Mouse (Mus musculus): Measurements from ENCODE around the gene Ctnnbip1. TPM values are rescaled to one million over a fixed set of nuclear protein-coding genes. Genes with fewer than 3 reads are reported as not detected.

The Ctnnbip1 gene
- polyA plus RNA-seq, 1 experiment from 2014 or later: 64.8 TPM

GRCm38 (mm10) chr4:149499790-149500189 is 18.2 kb upstream of the Ctnnbip1 start:
- 80% methylated on average over 5 of the region's 5 CpGs for WGBS
- no peaks in the 10 kb centered on the region for H3K4me1 ChIP-seq
- no peak overlapping the region for H3K27ac ChIP-seq
- no peaks in the 10 kb centered on the region for H3K27me3 ChIP-seq
- no peak overlapping the region for H3K9ac ChIP-seq
- H3K4me2 ChIP-seq: no peak overlapping the region
- no peaks in the 10 kb centered on the region for H3K9me3 ChIP-seq (replicated peaks)
- peaks cover 71% of the 10 kb centered on the region for H3K36me3 ChIP-seq
- H3K4me3 ChIP-seq (replicated peaks): no peak overlapping the region
- no peak for ATAC-seq (replicated peaks; ENCODE audit: low FRiP score)

DNA sequence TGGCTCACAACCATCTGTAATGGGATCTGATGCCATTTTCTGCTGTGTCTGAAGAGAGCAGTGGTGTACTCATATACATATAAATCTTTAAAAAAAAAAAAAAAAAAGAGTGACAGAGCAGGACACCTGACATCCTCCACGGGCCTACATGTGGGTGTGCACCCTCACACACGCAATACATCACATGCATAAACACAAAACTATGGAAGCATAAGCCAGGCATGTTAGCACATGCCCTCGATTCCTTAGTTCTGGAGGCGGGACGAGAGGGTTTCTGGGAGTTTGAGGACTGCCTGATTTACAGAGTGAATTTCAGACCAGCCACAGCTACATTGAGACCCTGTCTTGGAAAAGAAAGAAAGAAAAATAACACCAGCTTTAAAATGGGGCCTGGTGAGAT is 13.7 kb upstream of the Ctnnbip1 start:
- Histone ChIP-seq H3K4me2 (no peak overlapping the region), H3K27me3 (no peaks in the 10 kb centered on the region), H3K36me3 (peaks cover 32% of the 10 kb centered on the region), H3K4me3 (replicated peaks) (no peak overlapping the region), H3K27ac (no peak overlapping the region), H3K9me3 (replicated peaks) (no peaks in the 10 kb centered on the region), H3K4me1 (no peaks in the 10 kb centered on the region), H3K9ac (no peak overlapping the region)
- ATAC-seq (replicated peaks; ENCODE audit: low FRiP score): no peak
- 79% methylated on average over 5 of the region's 5 CpGs for WGBS

DNA sequence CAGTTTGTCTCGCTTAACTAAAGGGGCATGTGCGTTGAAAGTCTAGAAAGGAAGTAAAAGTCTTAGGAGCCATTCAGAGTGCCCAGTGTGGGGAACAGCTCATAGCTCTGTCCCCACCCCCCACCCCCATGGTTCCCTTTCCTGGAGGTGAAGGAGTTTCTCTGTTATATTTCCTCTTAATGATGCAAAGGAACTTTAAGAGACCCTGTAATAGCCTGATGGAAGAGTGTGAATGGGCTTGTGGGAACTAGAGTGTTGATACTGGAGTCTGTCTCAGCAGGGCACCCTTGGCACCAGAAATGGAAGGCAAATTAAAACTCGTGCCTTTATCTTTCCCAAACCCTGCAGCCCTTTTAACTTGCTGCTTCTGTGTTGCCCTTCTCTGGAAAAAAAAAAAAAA is 13.2 kb upstream of the Ctnnbip1 start:
- H3K9ac ChIP-seq: no peak overlapping the region
- H3K4me3 ChIP-seq (replicated peaks): no peak overlapping the region
- H3K4me2 ChIP-seq: no peak overlapping the region
- H3K9me3 ChIP-seq (replicated peaks): no peaks in the 10 kb centered on the region
- no peak for ATAC-seq (replicated peaks; ENCODE audit: low FRiP score)
- H3K36me3 ChIP-seq: peaks cover 29% of the 10 kb centered on the region
- no peaks in the 10 kb centered on the region for H3K27me3 ChIP-seq
- H3K27ac ChIP-seq: no peak overlapping the region
- H3K4me1 ChIP-seq: no peaks in the 10 kb centered on the region
- 39% methylated on average over 3 of the region's 3 CpGs for WGBS

DNA sequence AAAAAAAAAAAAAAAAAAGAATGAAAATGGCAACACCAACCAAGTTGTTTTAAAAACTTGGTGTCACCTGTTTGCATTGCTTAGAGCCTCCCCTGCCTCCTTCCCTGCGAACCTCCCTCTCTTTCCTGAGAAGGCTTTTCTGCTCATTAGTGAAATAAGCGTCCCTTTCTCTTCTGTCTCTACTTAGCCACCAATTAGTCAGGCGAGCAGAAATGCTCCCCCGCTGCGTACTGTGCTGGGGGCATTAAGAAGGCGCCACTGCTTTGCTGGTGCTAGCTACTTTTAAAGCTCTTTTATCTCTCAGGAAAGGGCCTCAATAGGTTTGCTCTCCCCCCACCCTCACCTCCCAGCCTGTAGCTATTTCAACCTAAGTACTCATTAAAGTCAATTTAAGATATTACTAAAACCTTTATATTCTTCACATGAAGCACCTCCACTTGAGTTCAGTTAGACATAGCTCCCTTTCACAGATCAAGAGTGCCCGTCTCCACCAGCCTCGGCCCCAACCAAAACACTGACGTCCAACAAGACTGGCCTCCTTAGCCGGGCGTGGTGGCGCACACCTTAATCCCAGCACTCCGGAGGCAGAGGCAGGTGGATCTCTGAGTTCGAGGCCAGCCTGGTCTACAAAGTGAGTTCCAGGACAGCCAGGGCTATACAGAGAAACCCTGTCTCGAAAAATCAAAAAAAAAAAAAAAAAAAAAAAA is 12.6 kb upstream of the Ctnnbip1 start:
- Histone ChIP-seq H3K9me3 (replicated peaks) (no peaks in the 10 kb centered on the region), H3K4me2 (no peak overlapping the region), H3K27me3 (no peaks in the 10 kb centered on the region), H3K27ac (no peak overlapping the region), H3K4me1 (no peaks in the 10 kb centered on the region), H3K9ac (no peak overlapping the region), H3K4me3 (replicated peaks) (no peak overlapping the region), H3K36me3 (peaks cover 23% of the 10 kb centered on the region)
- ATAC-seq (replicated peaks; ENCODE audit: low FRiP score): no peak
- 70% methylated on average over 15 of the region's 15 CpGs for WGBS

DNA sequence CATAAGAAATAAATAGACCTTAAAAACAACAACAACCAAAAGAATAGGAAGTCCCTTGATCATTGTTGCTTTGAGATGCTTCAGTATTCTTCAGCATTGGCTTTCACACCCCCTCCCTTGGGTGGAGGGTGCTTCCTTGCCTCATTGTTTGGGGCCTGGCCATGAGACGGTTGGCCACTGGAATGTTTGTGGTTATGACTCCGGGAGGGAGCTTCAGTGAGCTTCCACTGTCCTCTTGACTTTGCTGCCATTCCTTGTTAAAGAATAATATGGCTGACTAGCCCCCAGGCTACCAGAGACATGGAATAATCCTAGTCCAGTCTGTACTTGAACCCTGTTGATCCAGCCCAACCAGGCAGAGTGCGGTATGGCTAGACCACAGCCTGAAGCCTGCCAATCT is 11.1 kb upstream of the Ctnnbip1 start:
- 80% methylated on average over 3 of the region's 3 CpGs for WGBS
- Histone ChIP-seq H3K9me3 (replicated peaks) (no peaks in the 10 kb centered on the region), H3K4me1 (no peaks in the 10 kb centered on the region), H3K27me3 (no peaks in the 10 kb centered on the region), H3K36me3 (peaks cover 13% of the 10 kb centered on the region), H3K4me2 (no peak overlapping the region), H3K27ac (no peak overlapping the region), H3K4me3 (replicated peaks) (no peak overlapping the region), H3K9ac (no peak overlapping the region)
- no peak for ATAC-seq (replicated peaks; ENCODE audit: low FRiP score)

DNA sequence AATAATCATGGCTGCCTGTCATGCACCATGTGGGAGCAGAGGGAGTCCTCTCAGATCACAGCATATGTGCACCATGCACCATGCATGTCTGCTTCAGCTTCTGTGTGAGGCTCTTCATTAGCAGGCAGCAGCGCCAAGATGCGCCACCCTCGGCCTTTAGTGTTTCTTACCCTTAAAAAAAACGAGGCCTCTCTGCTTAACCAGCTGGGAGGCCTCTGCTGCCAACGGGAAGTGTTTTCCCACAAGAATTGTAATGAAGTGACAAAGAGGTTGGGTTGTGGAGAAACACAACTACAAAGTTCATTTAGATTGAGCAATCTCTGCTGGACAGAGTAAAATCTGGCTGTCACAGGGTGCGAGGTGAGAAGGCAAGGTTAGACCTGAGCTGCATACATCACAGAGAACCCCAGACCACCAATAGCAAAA is 6.8 kb upstream of the Ctnnbip1 start:
- Histone ChIP-seq H3K4me3 (replicated peaks) (no peak overlapping the region), H3K27ac (no peak overlapping the region), H3K27me3 (no peaks in the 10 kb centered on the region), H3K9me3 (replicated peaks) (no peaks in the 10 kb centered on the region), H3K4me2 (no peak overlapping the region), H3K4me1 (no peaks in the 10 kb centered on the region), H3K9ac (no peak overlapping the region), H3K36me3 (no peaks in the 10 kb centered on the region)
- 43% methylated on average over 6 of the region's 6 CpGs for WGBS
- no peak for ATAC-seq (replicated peaks; ENCODE audit: low FRiP score)

DNA sequence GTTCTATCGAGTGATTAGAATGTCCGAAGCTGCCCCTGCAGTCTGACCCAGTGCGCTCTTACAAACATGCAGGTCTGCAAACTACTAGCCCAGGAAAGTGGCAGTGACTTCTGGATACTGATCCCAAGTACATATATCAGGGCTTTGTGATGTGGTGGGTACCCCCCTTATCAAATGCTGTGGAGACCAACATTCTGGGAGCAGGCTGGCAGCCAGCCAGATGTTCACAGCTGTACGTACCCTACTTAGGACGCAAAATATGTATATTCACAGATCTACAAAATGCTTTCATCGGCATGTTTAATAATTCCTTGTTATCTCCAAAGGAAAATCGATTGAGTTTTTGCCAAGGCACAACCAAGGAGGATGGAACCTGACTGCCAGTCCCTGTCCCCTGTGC is 6.0 kb upstream of the Ctnnbip1 start:
- ATAC-seq (replicated peaks; ENCODE audit: low FRiP score): no peak
- H3K27me3 ChIP-seq: no peaks in the 10 kb centered on the region
- no peak overlapping the region for H3K4me2 ChIP-seq
- H3K4me3 ChIP-seq (replicated peaks): no peak overlapping the region
- no peak overlapping the region for H3K9ac ChIP-seq
- no peaks in the 10 kb centered on the region for H3K4me1 ChIP-seq
- H3K36me3 ChIP-seq: no peaks in the 10 kb centered on the region
- no peak overlapping the region for H3K27ac ChIP-seq
- no peaks in the 10 kb centered on the region for H3K9me3 ChIP-seq (replicated peaks)
- WGBS: 77% methylated on average over 7 of the region's 7 CpGs

- H3K4me3 ChIP-seq (replicated peaks): no peak overlapping the region
- H3K9ac ChIP-seq: no peak overlapping the region
- H3K27me3 ChIP-seq: no peaks in the 10 kb centered on the region
- H3K4me1 ChIP-seq: peaks cover 29% of the 10 kb centered on the region
- no peaks in the 10 kb centered on the region for H3K36me3 ChIP-seq
- no peak overlapping the region for H3K4me2 ChIP-seq
- no peaks in the 10 kb centered on the region for H3K9me3 ChIP-seq (replicated peaks)
- no peak overlapping the region for H3K27ac ChIP-seq
- no peak for ATAC-seq (replicated peaks; ENCODE audit: low FRiP score)
- 87% methylated on average over 5 of the region's 5 CpGs for WGBS
Observed at GRCm38 (mm10) chr4:149515706-149516105, 2.3 kb upstream of the Ctnnbip1 start.

DNA sequence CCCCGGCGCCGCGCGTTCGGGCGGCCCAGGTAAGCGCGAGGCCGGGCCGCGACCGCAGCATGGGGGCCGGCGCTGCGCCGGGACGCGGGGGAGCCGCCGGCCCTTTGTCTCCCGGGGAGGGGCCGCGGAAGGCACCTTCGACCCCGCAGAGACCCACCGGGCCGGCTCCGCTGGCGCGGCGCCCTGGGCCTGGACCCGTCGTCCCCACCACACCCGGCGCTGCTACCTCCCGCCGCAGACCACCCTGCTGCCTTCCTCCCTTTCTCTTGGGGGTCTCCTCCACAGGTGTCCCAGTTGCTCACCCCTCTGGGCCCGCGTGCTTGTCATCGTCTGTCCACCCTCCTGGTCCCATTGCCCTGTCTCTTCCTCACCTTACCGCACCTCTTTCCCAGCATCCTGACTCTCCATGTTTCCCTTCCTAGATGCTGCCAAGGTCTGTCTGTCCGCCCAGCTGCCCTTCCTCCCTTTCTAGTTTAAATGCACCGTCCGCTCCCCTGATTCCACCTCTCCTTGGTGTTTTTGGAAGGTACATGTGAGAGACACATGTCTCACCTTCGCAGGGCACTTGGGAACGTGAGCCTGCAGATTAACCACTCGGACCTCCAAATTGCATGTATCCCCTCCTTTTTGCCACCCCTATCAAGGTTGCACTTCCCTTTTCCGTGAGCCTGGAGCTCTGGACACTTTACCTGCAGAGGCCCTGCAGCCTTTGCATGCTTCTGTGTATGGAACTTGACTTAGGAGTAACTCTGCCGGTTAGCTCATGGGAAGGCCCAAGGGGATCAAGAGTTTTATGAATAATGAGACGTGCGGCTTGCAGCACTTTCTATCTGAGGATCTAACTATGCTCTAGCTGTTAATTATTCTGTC is 550 bp downstream of the Ctnnbip1 start:
- peak overlapping the region; percentile 91 for H3K4me2 ChIP-seq
- H3K9me3 ChIP-seq (replicated peaks): no peaks in the 10 kb centered on the region
- H3K36me3 ChIP-seq: no peaks in the 10 kb centered on the region
- peak overlapping the region; percentile 89 for H3K4me3 ChIP-seq (replicated peaks)
- no peaks in the 10 kb centered on the region for H3K27me3 ChIP-seq
- H3K4me1 ChIP-seq: peaks cover 50% of the 10 kb centered on the region
- H3K27ac ChIP-seq: peak overlapping the region; percentile 75
- 3% methylated on average over 52 of the region's 52 CpGs for WGBS
- peak overlapping the region; percentile 92 for H3K9ac ChIP-seq
- ATAC-seq (replicated peaks; ENCODE audit: low FRiP score): no peak; the same call in 1 of the 2 replicates

DNA sequence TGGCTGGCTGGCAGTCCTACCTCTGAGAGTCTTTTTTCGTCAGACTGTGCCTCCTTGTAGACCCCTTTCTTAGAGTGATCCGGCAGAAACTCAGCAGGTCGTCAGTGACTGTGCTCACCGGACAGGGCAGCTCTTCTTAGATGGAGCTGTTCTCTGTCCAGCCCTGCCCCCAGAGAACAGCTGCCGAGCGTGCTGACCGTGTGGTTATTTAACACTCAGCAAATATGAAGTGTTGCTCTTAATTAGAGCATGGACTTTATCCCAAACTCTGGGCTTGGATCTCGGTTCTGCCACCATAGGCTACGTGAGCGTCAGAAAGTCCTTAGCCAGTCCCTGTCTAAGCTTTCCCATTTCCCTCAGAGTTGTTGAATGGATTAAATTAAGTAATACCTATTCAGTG is 3.2 kb downstream of the Ctnnbip1 start:
- Histone ChIP-seq H3K4me2 (no peak overlapping the region), H3K9ac (no peak overlapping the region), H3K4me1 (peaks cover 65% of the 10 kb centered on the region), H3K9me3 (replicated peaks) (no peaks in the 10 kb centered on the region), H3K27me3 (no peaks in the 10 kb centered on the region), H3K27ac (no peak overlapping the region), H3K4me3 (replicated peaks) (no peak overlapping the region), H3K36me3 (0 out of 2 replicates have a peak, but pooled peaks cover 6% of the 10 kb centered on the region)
- WGBS: 60% methylated on average over 10 of the region's 10 CpGs
- ATAC-seq (replicated peaks; ENCODE audit: low FRiP score): no peak

DNA sequence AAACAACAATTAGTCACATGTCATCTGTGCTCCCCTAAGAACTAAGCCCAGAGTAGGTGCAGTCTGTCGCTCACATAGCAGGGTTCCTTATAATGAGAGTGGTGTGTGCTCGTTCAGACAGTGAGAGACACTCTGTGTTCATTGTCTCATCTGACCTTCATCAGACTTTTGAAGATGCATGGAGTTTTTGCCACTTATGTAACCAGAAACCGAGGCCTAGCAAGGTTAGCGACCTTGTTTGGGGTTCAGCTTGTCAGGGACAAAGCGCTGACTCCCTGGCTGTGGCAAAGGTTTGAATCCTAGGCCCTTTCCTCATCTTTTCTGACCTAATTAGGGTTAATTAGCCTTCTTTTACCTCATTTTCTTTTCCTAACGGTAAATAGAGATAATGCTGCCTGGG is 5.9 kb downstream of the Ctnnbip1 start:
- H3K9me3 ChIP-seq (replicated peaks): no peaks in the 10 kb centered on the region
- peaks cover 77% of the 10 kb centered on the region for H3K4me1 ChIP-seq
- WGBS: 86% methylated on average over 6 of the region's 6 CpGs
- no peak overlapping the region for H3K4me3 ChIP-seq (replicated peaks)
- no peak for ATAC-seq (replicated peaks; ENCODE audit: low FRiP score)
- H3K27ac ChIP-seq: no peak overlapping the region
- H3K27me3 ChIP-seq: no peaks in the 10 kb centered on the region
- H3K4me2 ChIP-seq: no peak overlapping the region
- H3K36me3 ChIP-seq: 0 out of 2 replicates have a peak, but pooled peaks cover 6% of the 10 kb centered on the region
- no peak overlapping the region for H3K9ac ChIP-seq

- H3K36me3 ChIP-seq: 0 out of 2 replicates have a peak, but pooled peaks cover 6% of the 10 kb centered on the region
- no peak for ATAC-seq (replicated peaks; ENCODE audit: low FRiP score)
- no peak overlapping the region for H3K9ac ChIP-seq
- H3K4me1 ChIP-seq: peaks cover 76% of the 10 kb centered on the region
- H3K9me3 ChIP-seq (replicated peaks): no peaks in the 10 kb centered on the region
- no peak overlapping the region for H3K27ac ChIP-seq
- H3K4me3 ChIP-seq (replicated peaks): no peak overlapping the region
- WGBS: 82% methylated on average over 4 of the region's 4 CpGs
- H3K27me3 ChIP-seq: no peaks in the 10 kb centered on the region
- H3K4me2 ChIP-seq: no peak overlapping the region
Observed at GRCm38 (mm10) chr4:149525170-149525569, 7.1 kb downstream of the Ctnnbip1 start.
